In genomic region chr14:30550232-30551070, GRCm38 (mm10) we compare ENCODE assay signal across 8 mouse cellular contexts. TPM values are rescaled to one million over a fixed set of nuclear protein-coding genes. Genes with fewer than 3 reads are reported as not detected.
A peak's percentile ranks its signal among the peaks of the same experiment; 100 is the strongest.
DNase-seq lines count a peak whose midpoint lies in the region; ATAC-seq and TF ChIP-seq lines count a peak whose summit lies in the region.

No protein-coding gene starts in this region.

- H3K9ac ChIP-seq in heart, embryonic 11.5 days (ENCODE audit: low read depth, low read length): peak overlapping the region; percentile 97
- H3K9ac ChIP-seq in ES-E14 (ENCODE audit: insufficient read depth, low read depth, low read length, poor library complexity, severe bottlenecking): peak overlapping the region; percentile 95; the same call in 1 of the 2 replicates

- H3K36me3 ChIP-seq in heart, embryonic 11.5 days (ENCODE audit: control insufficient read depth, insufficient read depth, low read length): no peaks in the 10 kb centered on the region
- peaks cover 13% of the 10 kb centered on the region for H3K36me3 ChIP-seq in ES-E14 (ENCODE audit: control insufficient read depth, insufficient read depth, low read length, poor library complexity, severe bottlenecking)
- H3K36me3 ChIP-seq in hindbrain, embryonic 10.5 days: peaks cover 27% of the 10 kb centered on the region

- no peaks in the 10 kb centered on the region for H3K27me3 ChIP-seq in heart, embryonic 11.5 days (ENCODE audit: control insufficient read depth, insufficient read depth, low read length)
- H3K27me3 ChIP-seq in hindbrain, embryonic 10.5 days (ENCODE audit: insufficient read depth, poor library complexity, severe bottlenecking): no peaks in the 10 kb centered on the region

- in situ Hi-C loops in ES-E14 (cut with MboI; ENCODE audit: low sequenced_read_pairs in 2 of 2, unreplicated experiment in 2 of 2): no loop called here

- H3K27ac ChIP-seq in heart, embryonic 11.5 days (ENCODE audit: low read depth, low read length): no peak overlapping the region
- H3K27ac ChIP-seq in ES-E14 (ENCODE audit: insufficient read depth, low read depth, low read length, poor library complexity, severe bottlenecking): no peak overlapping the region
- peak overlapping the region; percentile 98 for H3K27ac ChIP-seq in hindbrain, embryonic 10.5 days

- peak overlapping the region; percentile 86 for H3K4me3 ChIP-seq in heart, embryonic 11.5 days (ENCODE audit: low read depth, low read length)
- peak overlapping the region; percentile 81 to 96 for H3K4me3 ChIP-seq in ES-E14 (ENCODE audit: insufficient read depth in 1 of 2, low read depth in 1 of 2, low read length in 2 of 2, poor library complexity in 1 of 2, severe bottlenecking in 1 of 2)
- peak overlapping the region; percentile 88 for H3K4me3 ChIP-seq in hindbrain, embryonic 10.5 days

- peak overlapping the region; percentile 81 for H3K4me2 ChIP-seq in heart, embryonic 11.5 days

- no peak for ATAC-seq in heart, embryonic 11.5 days (replicated peaks; ENCODE audit: insufficient number of reproducible peaks, low FRiP score, low TSS enrichment)
- peak; percentile 53 for ATAC-seq in megakaryocyte-erythroid progenitor cell, adult 5-6 weeks (replicated peaks; ENCODE audit: low FRiP score, low TSS enrichment, poor library complexity, severe bottlenecking)

- peaks cover 29% of the 10 kb centered on the region for H3K4me1 ChIP-seq in heart, embryonic 11.5 days (ENCODE audit: control insufficient read depth, insufficient read depth, low read length)
- peaks cover 12 to 15% of the 10 kb centered on the region in 2 experiments for H3K4me1 ChIP-seq in ES-E14 (ENCODE audit: control insufficient read depth in 2 of 2, insufficient read depth in 2 of 2, low read length in 2 of 2, poor library complexity in 1 of 2)
- peaks cover 45% of the 10 kb centered on the region for H3K4me1 ChIP-seq in hindbrain, embryonic 10.5 days (replicated peaks)

- no peaks in the 10 kb centered on the region for H3K9me3 ChIP-seq in heart, embryonic 11.5 days (replicated peaks; ENCODE audit: control insufficient read depth, low read length)
- H3K9me3 ChIP-seq in ES-E14 (ENCODE audit: control insufficient read depth, insufficient read depth, low read depth, low read length): no peaks in the 10 kb centered on the region
- H3K9me3 ChIP-seq in hindbrain, embryonic 10.5 days: no peaks in the 10 kb centered on the region

- no peak for DNase-seq in heart, adult 9 months (ENCODE audit: low spot score in 2 of 2)
- DNase-seq in ES-E14 (ENCODE audit: low read depth, low spot score): no peak
- no peak for DNase-seq in hindbrain, embryonic 10.5 days (ENCODE audit: low spot score)
- DNase-seq in right cerebral cortex, postnatal 4 days: no peak
- no peak for DNase-seq in layer of hippocampus, postnatal 10 days (ENCODE audit: low spot score in 2 of 2)
- no peak for DNase-seq in ovary, adult 18-20 months (ENCODE audit: low spot score)

- WGBS in heart, embryonic 11.5 days (ENCODE audit: insufficient replicate concordance): 35% methylated on average over 8 of the region's 8 CpGs
- 46% methylated on average over 8 of the region's 8 CpGs for WGBS in hindbrain, embryonic 10.5 days

TF ChIP-seq in ES-E14, 5 proteins besides CTCF, POLR2A, EP300 and RAD21:
- TF ChIP-seq HCFC1 (IDR thresholded peaks at IDR 0.05; ENCODE audit: borderline replicate concordance, insufficient read depth, low read length) (no peak), ZNF384 (IDR thresholded peaks at IDR 0.05; ENCODE audit: low read depth, low read length) (no peak), ZC3H11A (IDR thresholded peaks at IDR 0.05; ENCODE audit: borderline replicate concordance, low read depth, low read length) (no peak), MAFK (IDR thresholded peaks at IDR 0.05; ENCODE audit: insufficient read depth, low read depth, low read length) (no peak), CHD2 (IDR thresholded peaks at IDR 0.05; ENCODE audit: low read depth, low read length) (no peak)

RNA-seq across cellular contexts. Expression of gene Tkt, which starts 2.3 kb away (rescaled TPM):
- polyA plus RNA-seq in heart, embryonic 11.5 days (2014; fragmentation: Nextera tagmentation; extraction: Ambion mirVana): 38.6 and 54.6 TPM in 2 replicates
- 740 and 1,077 TPM in 2 replicates for total RNA-seq in ES-E14 (2012; rRNA removed)
- 285 and 314 TPM in 2 replicates for polyA plus RNA-seq in hindbrain, embryonic 10.5 days (2016; fragmentation: Nextera tagmentation; extraction: Ambion mirVana)
- total RNA-seq in megakaryocyte-erythroid progenitor cell, adult 5-6 weeks (2014; fragmentation: Nextera tagmentation): 485 and 613 TPM in 2 replicates
- total RNA-seq in megakaryocyte-erythroid progenitor cell, adult 5-6 weeks (2017): 500 and 571 TPM in 2 replicates
- total RNA-seq in layer of hippocampus, postnatal 10 days (2021): 100 to 1,000 TPM; 208 to 226 TPM

RNA-seq across cellular contexts. Expression of gene Cacna1d, which starts 59.2 kb away (rescaled TPM):
- polyA plus RNA-seq in heart, embryonic 11.5 days (2014; fragmentation: Nextera tagmentation; extraction: Ambion mirVana): 9.7 and 17.5 TPM in 2 replicates
- 0.32 and 0.36 TPM in 2 replicates for total RNA-seq in ES-E14 (2012; rRNA removed)
- 1.1 and 1.2 TPM in 2 replicates for polyA plus RNA-seq in hindbrain, embryonic 10.5 days (2016; fragmentation: Nextera tagmentation; extraction: Ambion mirVana)
- 0.62 and 4.9 TPM in 2 replicates for total RNA-seq in megakaryocyte-erythroid progenitor cell, adult 5-6 weeks (2014; fragmentation: Nextera tagmentation)
- total RNA-seq in megakaryocyte-erythroid progenitor cell, adult 5-6 weeks (2017): 0.05 and 1.3 TPM in 2 replicates
- 10 to 100 TPM; 50.9 to 52.4 TPM for total RNA-seq in layer of hippocampus, postnatal 10 days (2021)

Comparison
In these comparisons a context has a peak if more than half of its experiments do, and no peak if none do; other contexts are left out.
1. RNA of gene Cacna1d, which starts 59.2 kb away (total RNA-seq): 50.9 to 52.4 TPM in layer of hippocampus, postnatal 10 days; 0.05 to 4.9 TPM in megakaryocyte-erythroid progenitor cell, adult 5-6 weeks and 0.32 to 0.36 TPM in ES-E14; every median in the first group is over 4 times any median in the second.
2. Peak in every context shown above with its lines, with median percentiles within 50 percentile points of each other: H3K4me3 ChIP-seq.